Mouse (Mus musculus) regulatory T cell (primary cell): Measurements from ENCODE around the gene Samd3.

Experiments used
- in situ Hi-C: fragments of 300-600 bp; cut with MboI, MseI; formaldehyde crosslinking; loops from one replicate; pipeline ENCODE4 v1.15.1; 2025; ENCODE audit warnings: high pct_unique_total_duplicates

The Samd3 gene

GRCm38 (mm10) chr10:26302336-26302735 is 72.8 kb downstream of the Samd3 start:
- in situ Hi-C loops = no loop called here

GRCm38 (mm10) chr10:26303485-26303884 is 74.0 kb downstream of the Samd3 start:
- in situ Hi-C loops = no loop called here

DNA sequence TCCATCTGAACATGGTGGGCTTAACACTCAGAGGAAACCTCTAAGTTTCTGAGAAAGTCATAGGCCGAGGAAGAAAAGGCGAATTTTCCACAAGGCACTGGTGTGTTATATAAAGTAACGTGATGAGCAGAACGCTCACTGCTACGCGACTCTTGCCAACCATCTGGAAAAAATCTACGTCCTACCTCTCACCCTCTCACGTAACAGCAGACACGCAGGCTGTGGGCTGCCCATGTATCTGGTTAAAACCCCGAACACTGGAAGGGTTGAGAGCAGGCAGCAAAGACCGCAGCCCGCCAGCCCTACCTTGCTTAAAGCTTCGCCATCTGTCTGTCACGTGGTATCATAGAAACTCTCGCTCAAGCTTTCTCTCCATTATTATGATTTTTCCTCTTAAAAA is 84.8 kb downstream of the Samd3 start:
- in situ Hi-C loops = no loop called here

GRCm38 (mm10) chr10:26320679-26321078 is 91.2 kb downstream of the Samd3 start:
- in situ Hi-C loops = loop anchor here (5.0 kb wide), 1 partner anchor 37 kb away; no protein-coding TSS in a partner anchor
